Mouse (Mus musculus): ENCODE measurements around the gene Cfap97d2.
A peak's percentile ranks its signal among the peaks of the same experiment; 100 is the strongest.
"Not testable (repeated sequence)": the region's sequence is repeated elsewhere in the genome, so short reads cannot be mapped to it uniquely, and the experiment has no call there.

The Cfap97d2 gene

DNA sequence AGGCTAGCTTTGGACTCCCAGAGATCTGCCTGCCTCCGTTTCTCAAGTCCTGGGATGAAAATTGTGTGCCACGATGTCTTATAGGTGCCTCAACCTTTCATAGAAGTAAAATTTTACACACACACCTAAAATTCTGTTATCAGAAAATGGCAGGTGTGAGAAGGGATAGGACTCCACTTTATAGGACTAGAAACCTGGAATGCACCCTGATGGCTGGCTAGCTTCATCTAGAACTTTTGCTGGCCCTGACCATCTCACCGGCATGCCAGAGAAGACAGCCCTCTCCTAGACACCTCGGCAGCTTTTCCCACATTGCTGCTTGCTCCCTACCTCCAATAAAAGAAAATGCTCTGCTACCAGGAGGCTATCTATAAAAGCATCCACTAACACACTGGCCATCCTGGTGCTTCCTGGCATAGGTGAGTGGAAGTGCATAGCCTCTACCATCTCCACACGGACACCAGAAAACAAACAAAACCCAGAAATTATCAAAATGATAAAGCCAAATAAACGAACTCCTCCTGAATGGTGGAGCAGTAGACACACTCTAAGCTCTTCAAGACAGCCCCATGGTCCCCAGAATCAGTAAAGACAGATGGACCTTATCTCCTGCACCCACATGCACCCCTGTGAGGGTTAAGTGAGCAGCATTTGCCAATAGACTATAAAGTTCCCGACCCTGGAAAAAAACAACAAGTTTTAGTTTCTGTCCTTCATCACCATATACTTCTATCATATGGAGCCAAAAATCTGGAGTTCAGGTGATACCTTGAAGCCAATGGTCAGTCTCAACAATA lies 35.3 kb downstream of the Cfap97d2 start:
- no peak for DNase-seq (ENCODE audit: low spot score in 2 of 2)

- DNase-seq (ENCODE audit: low spot score in 2 of 2) = not testable (repeated sequence)
These were observed 40.5 kb downstream of the Cfap97d2 start for GRCm38 (mm10) chr8:13746212-13746611.

DNA sequence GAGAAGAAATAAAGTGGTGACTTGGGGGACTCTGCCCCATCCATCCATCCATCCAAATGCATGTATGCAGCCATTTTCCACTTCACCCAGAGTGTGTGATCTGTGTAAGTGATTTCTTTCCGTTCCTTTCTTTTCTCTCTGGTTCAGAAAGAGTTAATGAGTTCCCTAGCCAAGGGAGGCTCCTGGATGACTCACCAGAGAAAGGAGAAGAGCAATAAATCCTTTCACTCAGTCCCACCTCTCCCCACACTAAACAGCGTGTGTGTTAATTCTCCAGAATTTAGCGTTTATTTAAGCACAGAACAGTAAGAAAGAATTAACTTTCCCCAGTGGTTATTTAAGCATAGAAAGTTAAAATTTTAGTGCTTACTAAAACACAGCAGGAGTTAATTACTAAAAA lies 41.9 kb downstream of the Cfap97d2 start:
- DNase-seq (ENCODE audit: low spot score in 2 of 2) = no peak

GRCm38 (mm10) chr8:13753680-13754079 lies 48.0 kb downstream of the Cfap97d2 start:
- DNase-seq (ENCODE audit: low spot score in 2 of 2) = peak; percentile 63 to 74

- no peak for DNase-seq (ENCODE audit: low spot score in 2 of 2)
These were observed 50.8 kb downstream of the Cfap97d2 start for GRCm38 (mm10) chr8:13756480-13756879.

GRCm38 (mm10) chr8:13756982-13757804 lies 51.5 kb downstream of the Cfap97d2 start, which contains the start of gene Cdc16:
Gene Cdc16 (plus strand): TSS chr8:13757676.
- DNase-seq (ENCODE audit: low spot score in 2 of 2) = peak; percentile 87 to 91

- peak; percentile 20 to 24 for DNase-seq (ENCODE audit: low spot score in 2 of 2)
These were observed 52.4 kb downstream of the Cfap97d2 start for GRCm38 (mm10) chr8:13757805-13758727.

- no peak for DNase-seq (ENCODE audit: low spot score in 2 of 2)
These were observed 63.5 kb downstream of the Cfap97d2 start for GRCm38 (mm10) chr8:13769206-13769605.

DNA sequence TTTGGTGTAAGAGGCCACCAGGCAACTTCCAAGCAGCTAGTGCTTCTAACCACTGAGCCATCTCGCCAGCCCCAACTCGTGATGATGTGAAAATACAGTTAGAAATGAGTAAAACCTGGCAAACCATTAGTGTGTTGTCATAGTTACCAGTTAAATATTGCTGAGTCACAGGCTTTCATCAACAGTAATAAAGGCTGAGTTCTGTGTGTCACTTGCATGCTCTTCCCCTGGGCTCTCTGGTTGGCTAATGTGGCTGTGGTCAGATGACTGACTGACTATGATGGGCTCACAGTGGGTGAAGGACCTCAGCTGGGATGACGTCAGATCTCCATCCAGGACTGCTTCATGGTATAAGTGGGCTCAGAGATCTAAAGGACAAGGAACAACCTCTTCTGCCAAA lies 74.8 kb downstream of the Cfap97d2 start:
- no peak for DNase-seq (ENCODE audit: low spot score in 2 of 2)

GRCm38 (mm10) chr8:13785250-13785763 lies 79.6 kb downstream of the Cfap97d2 start, which contains the start of gene Upf3a:
Gene Upf3a (plus strand): TSS chr8:13785615.
- DNase-seq (ENCODE audit: low spot score in 2 of 2) = peak; percentile 83 to 90

DNA sequence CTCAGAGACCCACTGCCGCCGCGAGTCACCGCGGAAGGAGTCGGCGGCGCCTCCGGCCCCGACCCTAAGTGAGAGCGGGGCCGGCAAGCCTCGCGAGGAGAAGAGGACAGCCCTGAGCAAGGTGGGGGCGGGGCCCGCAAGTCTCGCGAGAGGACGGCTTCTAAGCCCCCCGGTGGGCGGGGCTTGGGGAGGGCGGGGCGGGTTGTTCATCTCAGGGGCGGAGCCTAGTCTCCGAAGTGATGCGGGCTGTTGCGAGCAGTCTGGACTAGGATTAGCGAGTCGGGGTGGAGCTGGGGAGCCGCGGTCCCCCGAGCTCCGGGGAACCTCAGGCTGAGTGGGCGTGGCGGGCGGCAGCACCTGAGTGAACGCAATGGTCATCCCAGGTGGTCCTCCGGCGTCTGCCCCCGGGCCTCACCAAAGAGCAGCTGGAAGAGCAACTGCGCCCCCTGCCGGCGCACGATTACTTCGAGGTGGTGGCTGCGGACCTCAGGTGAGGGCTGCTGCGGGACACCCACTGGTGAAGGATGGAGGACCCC lies 80.1 kb downstream of the Cfap97d2 start:
- DNase-seq (ENCODE audit: low spot score in 2 of 2) = peak; percentile 93 to 94

GRCm38 (mm10) chr8:13789606-13790005 lies 83.9 kb downstream of the Cfap97d2 start:
- DNase-seq (ENCODE audit: low spot score in 2 of 2) = no peak

Data from urinary bladder, postnatal 36 days (tissue).